Mouse (Mus musculus) mouse embryonic stem cell (cell line): Measurements from ENCODE around the gene Chid1.

Experiments used
- in situ Hi-C, 2 experiments: fragments of 300-500 bp; cut with MboI; formaldehyde crosslinking; loops; 1 replicate in 1 of 2; 3 replicates in 1 of 2; pipeline ENCODE4 v1.14.3; 2019 to 2020; ENCODE audit warnings: low sequenced_read_pairs in 2 of 2, low pct_unique_long_range_greater_than_20kb in 1 of 2, mixed read lengths in 1 of 2; ENCODE audit not compliant: unreplicated experiment in 1 of 2

The Chid1 gene

GRCm38 (mm10) chr7:141518926-141519325, 20.7 kb downstream of the Chid1 start:
- in situ Hi-C loops, result no loop called here

DNA sequence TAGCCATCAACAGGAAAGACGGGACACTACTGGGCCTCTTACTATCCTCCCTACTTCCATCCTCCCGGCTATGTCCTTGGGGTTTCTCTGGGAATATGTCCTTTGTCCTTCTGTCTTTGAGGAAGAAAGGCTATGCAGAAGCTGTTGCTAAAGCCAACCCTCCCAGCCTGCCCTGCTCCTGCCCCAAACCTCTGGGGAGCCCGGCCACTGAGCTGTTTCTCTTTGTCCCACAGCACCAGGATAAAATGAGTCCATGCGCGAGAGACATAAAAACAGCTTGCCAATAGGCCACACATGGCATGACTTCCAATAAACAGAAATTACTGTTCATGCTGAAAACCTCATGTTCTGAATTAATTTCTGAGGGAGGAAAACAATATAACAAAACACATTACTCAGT, 21.4 kb downstream of the Chid1 start:
- in situ Hi-C loops, result no loop called here

- in situ Hi-C loops, result no loop called here
Measured at GRCm38 (mm10) chr7:141517638-141518037, 22.0 kb downstream of the Chid1 start.

- in situ Hi-C loops, result no loop called here
Measured at GRCm38 (mm10) chr7:141510681-141511191, 28.9 kb downstream of the Chid1 start.

DNA sequence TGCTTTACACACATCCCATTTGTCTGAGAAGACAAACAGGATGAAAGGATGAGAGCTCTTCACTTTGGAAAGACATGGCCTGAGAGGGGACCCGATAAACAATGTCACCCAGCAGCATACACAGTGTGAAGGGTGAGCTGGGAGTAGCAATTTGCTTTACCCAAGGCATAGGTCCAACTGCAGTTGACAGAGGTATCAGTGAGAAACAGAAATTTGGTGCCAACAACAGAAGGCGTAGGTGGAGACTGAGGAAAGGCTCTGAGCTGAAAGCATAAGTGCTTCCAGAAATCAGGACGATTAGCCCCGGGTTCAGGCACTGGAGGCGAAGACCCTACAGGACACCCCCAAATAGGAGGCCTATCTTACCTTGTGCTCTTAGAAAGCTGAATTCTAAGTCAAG, 29.5 kb downstream of the Chid1 start:
- in situ Hi-C loops, result no loop called here

DNA sequence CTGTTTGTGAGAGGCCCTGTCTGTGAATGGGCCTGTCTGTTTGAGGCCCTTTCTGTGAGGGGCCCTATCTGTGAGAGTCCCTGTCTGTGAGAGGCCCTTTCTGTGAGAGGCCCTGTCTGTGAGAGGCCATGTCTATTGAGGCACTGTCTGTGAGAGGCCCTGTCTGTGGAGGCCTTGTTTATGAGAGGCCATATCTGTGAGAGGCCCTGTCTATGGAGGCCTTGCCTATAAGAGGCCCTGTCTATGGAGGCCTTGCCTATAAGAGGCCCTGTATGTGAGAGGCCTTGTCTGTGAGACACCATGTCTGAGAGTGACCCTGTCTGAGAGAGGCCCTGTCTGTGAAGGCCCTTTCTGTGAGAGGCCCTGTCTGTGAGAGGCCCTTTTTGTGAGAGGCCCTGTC, 31.5 kb downstream of the Chid1 start:
- in situ Hi-C loops, result no loop called here

GRCm38 (mm10) chr7:141506278-141506677, 33.4 kb downstream of the Chid1 start:
- in situ Hi-C loops, result no loop called here

DNA sequence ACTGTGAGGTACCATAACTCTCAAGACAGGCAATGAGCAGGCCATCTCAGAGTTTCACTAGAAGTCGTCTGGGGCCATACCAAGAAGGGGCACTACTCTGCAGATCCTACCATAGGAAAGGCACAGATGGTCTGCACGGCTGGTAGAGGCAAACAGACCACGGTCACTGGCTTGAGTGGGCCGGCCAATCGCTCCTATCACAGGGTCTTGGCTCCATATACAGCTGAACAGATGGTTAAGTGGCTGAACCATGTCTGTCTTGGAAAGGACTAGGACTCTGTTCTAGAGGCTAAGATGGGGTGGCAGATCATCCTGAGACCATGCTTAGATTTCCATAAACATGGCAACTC, 37.1 kb downstream of the Chid1 start:
- in situ Hi-C loops, result no loop called here

DNA sequence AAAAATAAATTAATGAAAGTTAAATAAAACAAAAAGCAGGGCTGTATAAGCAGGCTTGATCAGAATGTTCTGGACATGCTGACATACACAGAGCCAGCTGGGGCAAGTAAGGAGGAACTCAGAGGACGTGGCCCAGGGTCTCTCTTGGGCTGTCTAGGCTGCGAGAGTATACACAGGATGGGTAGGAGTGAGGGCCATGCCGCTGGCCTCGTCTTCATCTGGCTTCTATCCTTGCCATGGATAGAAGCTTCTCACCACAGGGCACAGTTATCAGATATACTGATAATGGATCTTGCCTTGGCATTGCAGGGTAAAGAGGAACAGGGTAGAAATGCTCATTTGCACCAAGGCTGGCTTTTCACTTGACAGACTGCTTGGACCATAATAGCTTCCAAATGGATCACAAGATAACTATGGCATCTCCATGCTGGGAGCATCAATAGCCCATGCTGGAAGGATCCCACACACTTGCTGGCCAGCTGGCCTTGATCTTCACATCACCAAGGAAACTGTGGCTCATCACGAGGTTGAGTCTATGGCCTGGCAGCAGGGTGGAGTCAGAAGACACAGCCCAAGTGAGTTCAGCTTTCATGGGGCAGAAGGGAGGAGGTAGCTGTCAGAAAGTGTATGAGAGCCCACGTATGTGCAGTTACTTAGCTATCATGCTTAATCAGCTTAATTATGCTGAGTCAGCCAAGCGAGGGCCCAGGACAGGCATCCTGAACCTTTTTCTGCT, 37.7 kb downstream of the Chid1 start:
- in situ Hi-C loops, result no loop called here

DNA sequence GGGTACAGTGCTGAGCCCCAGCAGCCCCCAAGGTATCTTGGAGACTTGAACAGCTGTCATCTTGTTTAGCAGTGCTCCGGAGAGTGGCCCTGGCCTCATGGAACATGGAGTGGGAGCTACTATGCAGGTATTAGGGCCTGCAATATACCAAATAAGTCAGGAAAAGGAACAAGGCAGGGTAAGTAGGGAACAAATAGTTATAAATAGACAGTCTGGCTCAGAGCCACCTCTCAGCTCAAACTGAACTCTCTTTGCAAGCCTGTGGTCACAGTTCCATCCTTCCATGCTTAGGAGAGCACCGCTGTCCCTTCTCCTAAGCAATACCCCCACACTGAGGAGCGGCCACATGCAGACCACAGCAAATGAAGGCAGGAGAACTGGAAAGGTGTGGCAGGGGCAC, 42.1 kb downstream of the Chid1 start:
- in situ Hi-C loops, result no loop called here

GRCm38 (mm10) chr7:141495940-141496339, 43.7 kb downstream of the Chid1 start:
- in situ Hi-C loops, result no loop called here

GRCm38 (mm10) chr7:141495379-141495778, 44.3 kb downstream of the Chid1 start:
- in situ Hi-C loops, result no loop called here

DNA sequence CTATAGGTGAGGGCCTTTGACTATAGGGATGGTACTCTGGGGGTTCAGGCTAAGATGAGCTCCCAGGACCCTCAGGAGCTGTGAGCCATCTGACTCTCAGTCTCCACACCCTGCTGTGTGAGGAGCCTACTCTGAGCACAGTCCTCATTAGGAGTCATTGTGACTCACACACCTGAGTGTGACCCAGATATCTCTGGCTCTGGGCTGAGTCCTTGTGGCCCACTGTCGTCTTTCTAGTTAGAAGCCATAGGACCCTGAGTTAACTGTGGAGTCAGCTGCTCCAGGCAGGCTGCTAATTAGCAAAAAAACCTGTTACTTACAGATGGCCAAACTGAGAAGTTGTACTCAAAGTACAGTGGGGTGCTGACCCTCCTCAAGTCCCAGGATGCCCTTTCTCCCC, 45.9 kb downstream of the Chid1 start:
- in situ Hi-C loops, result no loop called here

- in situ Hi-C loops, result no loop called here
Measured at GRCm38 (mm10) chr7:141492738-141493137, 46.9 kb downstream of the Chid1 start.

- in situ Hi-C loops, result no loop called here
Measured at GRCm38 (mm10) chr7:141491151-141491550, 48.5 kb downstream of the Chid1 start.

DNA sequence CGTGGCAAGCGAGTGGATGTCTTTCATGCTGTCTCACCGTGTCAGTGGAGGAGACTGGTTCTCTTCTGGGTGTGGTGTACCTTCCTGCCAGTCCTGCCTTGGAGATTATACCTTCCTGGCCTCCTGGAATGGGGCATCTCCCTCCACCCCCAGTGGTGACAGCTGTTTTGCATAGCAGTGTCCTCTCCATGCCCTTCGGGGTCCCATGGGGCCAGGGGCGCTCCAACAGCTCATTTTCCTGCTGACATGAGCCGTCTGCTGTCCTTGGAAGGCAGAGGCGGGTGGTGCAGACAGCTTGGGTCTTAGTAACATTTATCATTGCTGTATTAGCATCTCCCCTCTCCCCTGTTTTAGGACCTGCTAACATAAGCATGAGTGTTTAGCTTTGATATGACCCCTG, 52.5 kb downstream of the Chid1 start:
- in situ Hi-C loops, result no loop called here

DNA sequence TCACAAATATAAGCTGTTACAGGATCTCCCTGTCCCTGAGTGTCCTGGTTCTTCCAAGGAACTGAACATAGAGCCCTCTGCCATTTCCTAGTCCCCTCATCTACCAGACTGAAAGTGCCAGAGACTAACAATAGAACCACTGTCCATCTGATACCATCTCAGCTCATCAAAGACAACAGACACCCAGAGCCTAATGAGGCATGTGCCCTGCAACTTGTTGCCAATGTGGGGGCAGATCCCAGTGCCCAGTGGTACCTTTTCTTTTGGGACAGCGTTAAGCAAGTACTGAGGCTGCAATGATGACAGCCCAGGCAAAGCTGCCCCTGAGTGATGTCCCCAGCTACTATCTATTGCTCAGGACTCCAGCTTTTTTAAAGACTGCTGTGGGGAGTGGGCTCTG, 53.4 kb downstream of the Chid1 start:
- in situ Hi-C loops, result no loop called here

DNA sequence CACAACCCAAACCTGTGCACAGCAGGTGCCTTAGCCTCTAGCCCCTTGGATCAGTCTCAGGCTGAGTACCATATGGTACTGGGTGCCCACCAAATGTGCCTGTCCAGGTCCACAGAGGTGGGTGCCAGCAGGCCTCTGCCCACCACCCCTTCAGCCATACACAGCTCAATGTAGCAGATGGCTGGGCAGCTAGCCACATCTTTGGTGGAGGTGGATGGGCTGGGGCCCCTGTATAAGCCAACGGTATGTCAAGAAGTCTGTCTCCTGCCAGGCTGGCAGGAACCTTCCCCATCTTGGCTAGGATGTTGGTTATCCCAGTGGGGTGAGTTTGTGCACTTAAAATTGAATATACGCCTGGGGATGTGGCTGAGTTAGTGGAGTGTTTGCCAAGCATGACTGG, 54.1 kb downstream of the Chid1 start:
- in situ Hi-C loops, result no loop called here

DNA sequence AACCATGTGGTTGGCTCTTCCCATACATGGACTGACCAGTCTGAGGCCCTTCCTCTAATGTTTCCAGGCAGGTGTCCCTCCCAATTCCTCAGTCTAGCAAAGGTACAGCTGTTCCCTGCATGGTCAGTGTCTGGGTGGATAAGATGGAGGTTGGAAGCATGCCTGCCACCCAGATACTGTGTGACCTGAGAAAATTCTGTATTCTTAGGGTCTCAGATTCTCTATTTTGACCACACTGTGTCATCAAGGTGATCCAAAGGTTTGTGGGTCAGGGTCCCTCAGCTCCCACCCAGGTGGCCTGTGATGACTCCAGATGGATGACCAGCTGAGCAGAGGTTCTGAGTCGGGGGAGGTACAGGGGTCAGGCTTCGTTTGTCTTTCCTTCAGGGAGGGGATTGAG, 54.5 kb downstream of the Chid1 start:
- in situ Hi-C loops, result no loop called here

GRCm38 (mm10) chr7:141484186-141485120, 55.2 kb downstream of the Chid1 start:
- in situ Hi-C loops, result no loop called here
